Mouse (Mus musculus) G1E-ER4 (cell line): ENCODE measurements around the gene Aqp6. TPM values are rescaled to one million over a fixed set of nuclear protein-coding genes. Genes with fewer than 3 reads are reported as not detected.

Experiments used
- GATA1 ChIP-seq: IDR thresholded peaks from one replicate; pipeline ENCODE4 v1.8.0; 2012; ENCODE audit warnings: low read length, inconsistent platforms
- polyA plus RNA-seq: library from polyadenylated mRNA; stranded (reverse); fragments of >175 nt; gene quantifications from 2 replicates; pipeline ENCODE4 v1.2.3, GENCODE M21; 2012

Gene Aqp6
- polyA plus RNA-seq, 1 experiment: not detected

DNA sequence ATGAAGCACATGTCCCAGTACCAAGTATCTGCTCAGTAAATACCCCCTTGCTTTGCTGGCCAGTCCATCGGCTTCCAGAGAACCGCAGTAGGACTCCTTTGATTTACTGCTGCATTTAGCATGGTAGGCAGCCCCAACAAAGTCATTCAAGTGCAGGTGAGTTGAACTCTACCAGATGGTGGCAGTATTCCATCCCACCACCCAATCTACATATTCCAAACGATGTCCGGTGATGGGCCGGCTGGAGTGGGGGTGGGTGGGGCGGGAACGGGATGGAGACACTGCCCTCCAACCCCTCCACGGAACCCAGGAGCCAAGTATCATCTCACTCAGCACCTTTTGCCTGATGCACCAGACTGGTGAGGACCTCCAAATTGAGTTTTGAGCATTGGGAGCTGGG, 52.1 kb downstream of the Aqp6 start:
- TF ChIP-seq GATA1: no peak

DNA sequence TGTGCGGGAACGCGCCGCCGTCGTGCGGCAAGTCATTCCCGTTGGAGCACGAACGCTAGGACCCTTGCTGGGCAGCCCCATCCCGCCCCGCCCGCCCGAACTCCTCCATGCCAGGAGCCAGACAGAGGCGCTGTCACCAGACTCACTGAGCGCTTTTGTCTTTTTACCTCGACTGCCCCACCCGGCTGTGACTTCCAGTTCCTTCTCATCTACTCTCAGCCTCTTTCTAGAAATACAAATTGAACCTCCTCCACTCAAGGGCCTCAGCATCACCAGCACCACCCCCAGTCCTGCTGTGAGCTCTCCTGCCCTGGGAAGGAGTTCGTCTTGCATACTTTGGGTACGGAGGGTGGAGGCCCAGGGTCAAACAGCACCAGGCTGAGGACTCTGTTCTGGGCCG, 52.7 kb downstream of the Aqp6 start:
- TF ChIP-seq GATA1: no peak

Other genes starting within 250 kb of the Aqp6 start
- gene Fmnl3, start 230.9 kb upstream of the Aqp6 start, polyA plus RNA-seq: 0.02 and 0.04 TPM in 2 replicates
- gene Tmbim6, start 208.5 kb upstream of the Aqp6 start, polyA plus RNA-seq: 111 and 147 TPM in 2 replicates
- gene Nckap5l, start 143.7 kb upstream of the Aqp6 start, polyA plus RNA-seq: 19.4 and 25.1 TPM in 2 replicates
- gene Bcdin3d, start 126.7 kb upstream of the Aqp6 start, polyA plus RNA-seq: 10.7 and 13.2 TPM in 2 replicates
- not detected in 2 replicates for gene Faim2, start 73.2 kb upstream of the Aqp6 start, polyA plus RNA-seq
- not detected in 2 replicates for gene Aqp2, start 22.3 kb upstream of the Aqp6 start, polyA plus RNA-seq
- not detected in 2 replicates for gene Aqp5, start 10.6 kb upstream of the Aqp6 start, polyA plus RNA-seq
- gene Racgap1, start 50.3 kb downstream of the Aqp6 start, polyA plus RNA-seq: 19.2 and 25.9 TPM in 2 replicates
- gene Asic1, start 69.0 kb downstream of the Aqp6 start, polyA plus RNA-seq: not detected in 2 replicates
- 42.8 and 56.5 TPM in 2 replicates for gene Smarcd1, start 100.7 kb downstream of the Aqp6 start, polyA plus RNA-seq
- 4.9 and 6.8 TPM in 2 replicates for gene Gm17349, start 104.1 kb downstream of the Aqp6 start, polyA plus RNA-seq
- not detected in 2 replicates for gene Gpd1, start 116.1 kb downstream of the Aqp6 start, polyA plus RNA-seq
- gene Cox14, start 124.2 kb downstream of the Aqp6 start, polyA plus RNA-seq: 105 and 116 TPM in 2 replicates
- gene Cers5, start 171.5 kb downstream of the Aqp6 start, polyA plus RNA-seq: 0.04 and 0.06 TPM in 2 replicates